In the genomic region with DNA sequence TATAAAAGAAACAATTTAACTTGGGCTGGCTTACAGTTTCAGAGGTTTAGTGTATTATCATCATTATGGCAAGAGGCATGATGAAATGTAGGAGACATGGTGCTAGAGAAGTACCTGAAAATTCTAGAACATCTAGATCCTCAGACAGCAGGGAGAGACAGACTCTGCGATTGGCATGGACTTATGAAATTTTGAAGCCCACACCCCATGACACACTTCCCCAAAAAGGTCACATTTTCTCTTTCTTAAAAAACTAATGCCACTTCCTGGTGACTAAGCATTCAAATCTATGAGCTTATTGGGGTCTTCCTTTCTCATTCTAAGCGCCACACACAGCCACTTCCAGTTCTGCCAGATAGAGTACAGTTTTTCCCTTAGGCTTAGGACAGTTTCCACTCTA, we compare ENCODE assay signal across 17 mouse cellular contexts.
"Had no signal": no experiment of that assay in that cellular context is flagged by ENCODE, and none has a peak within 500 bp of the region (broad histone marks: within the 10 kb centered on the region; RNA-seq: fewer than 3 reads in every experiment).

No protein-coding gene starts in this region.

- H3K4me1 ChIP-seq: lung, embryonic 15.5 days; midbrain, embryonic 13.5 days; midbrain, embryonic 15.5 days; neural tube, embryonic 12.5 days had no signal

- H3K36me3 ChIP-seq: lung, embryonic 15.5 days; midbrain, embryonic 13.5 days; midbrain, embryonic 15.5 days; neural tube, embryonic 12.5 days had no signal

- ATAC-seq: liver, postnatal 0 days; lung, postnatal 0 days; midbrain, embryonic 13.5 days; midbrain, embryonic 15.5 days had no signal

- H3K4me2 ChIP-seq: lung, embryonic 15.5 days; midbrain, embryonic 11.5 days; midbrain, embryonic 13.5 days; midbrain, embryonic 15.5 days; neural tube, embryonic 12.5 days had no signal

- H3K9me3 ChIP-seq: lung, embryonic 15.5 days; megakaryocyte, embryonic 14.5 days; midbrain, embryonic 13.5 days; midbrain, embryonic 15.5 days; neural tube, embryonic 12.5 days had no signal

- H3K9ac ChIP-seq: liver, postnatal 0 days; lung, embryonic 15.5 days; midbrain, embryonic 13.5 days; midbrain, embryonic 15.5 days; neural tube, embryonic 12.5 days had no signal

- H3K27ac ChIP-seq: lung, embryonic 15.5 days; macrophage; midbrain, embryonic 13.5 days; midbrain, embryonic 15.5 days; neural tube, embryonic 12.5 days had no signal

- H3K4me3 ChIP-seq: lung, embryonic 15.5 days; megakaryocyte, embryonic 14.5 days; midbrain, embryonic 13.5 days; midbrain, embryonic 15.5 days; neural tube, embryonic 12.5 days had no signal

- DNase-seq: liver, postnatal 0 days; lung, adult 2 months; lung, postnatal 14 days; lung, postnatal 36 days; right cerebral cortex, postnatal 14 days; spleen, adult 18-20 months; thymus, adult 18-20 months; thymus, postnatal 14 days; thymus, postnatal 4 days had no signal

- H3K27me3 ChIP-seq: lung, embryonic 15.5 days; megakaryocyte, embryonic 14.5 days; midbrain, embryonic 13.5 days; midbrain, embryonic 15.5 days; neural tube, embryonic 12.5 days had no signal
